Mouse (Mus musculus) layer of hippocampus, postnatal 10 days (tissue): ENCODE measurements at regions not wholly inside any gene's neighbourhood (a gene's known extent, or its start where the extent isn't known, plus 50 kb on each side); places are given as distances from the start of the nearest gene placed in this dataset.

Experiments used
- DNase-seq, 2 experiments: peaks; one replicate each; pipeline ENCODE4 v3.0.0; 2021; ENCODE audit warnings: low spot score in 2 of 2
- microRNA-seq, 2 experiments: library from miRNA; unstranded; fragments of <30 nt; microRNA quantifications; one replicate each; pipeline ENCODE4 v1.2.0; 2021

GRCm38 (mm10) chr13:6377919-6378318, 170.0 kb upstream of the Pitrm1 start:
- DNase-seq: no peak

GRCm38 (mm10) chr13:6395562-6396223, 152.3 kb upstream of the Pitrm1 start:
- DNase-seq: no peak

- no peak for DNase-seq
Measured at GRCm38 (mm10) chr13:6397648-6398047, 150.3 kb upstream of the Pitrm1 start.

GRCm38 (mm10) chr13:6431821-6432220, 116.1 kb upstream of the Pitrm1 start:
- DNase-seq: no peak

GRCm38 (mm10) chr13:6446976-6447375, 101.0 kb upstream of the Pitrm1 start:
- DNase-seq: no peak

GRCm38 (mm10) chr13:6461363-6461762, 86.6 kb upstream of the Pitrm1 start:
- no peak for DNase-seq

- DNase-seq: no peak
Measured at GRCm38 (mm10) chr13:6465911-6466419, 82.0 kb upstream of the Pitrm1 start.

GRCm38 (mm10) chr13:6469446-6470227, 78.3 kb upstream of the Pitrm1 start:
- DNase-seq: peak; percentile 56 to 74

GRCm38 (mm10) chr13:6470286-6471103, 77.5 kb upstream of the Pitrm1 start:
- no peak for DNase-seq

GRCm38 (mm10) chr13:6471643-6472042, 76.3 kb upstream of the Pitrm1 start:
- peak; percentile 72 to 78 for DNase-seq

GRCm38 (mm10) chr13:6473401-6474190, 74.4 kb upstream of the Pitrm1 start:
- no peak for DNase-seq

GRCm38 (mm10) chr13:6479667-6480066, 68.3 kb upstream of the Pitrm1 start:
- no peak for DNase-seq

GRCm38 (mm10) chr13:6484418-6484817, 63.5 kb upstream of the Pitrm1 start:
- no peak for DNase-seq

GRCm38 (mm10) chr13:6487837-6488236, 60.1 kb upstream of the Pitrm1 start:
- DNase-seq: no peak

- no peak for DNase-seq
Measured at GRCm38 (mm10) chr13:6492916-6493619, 54.9 kb upstream of the Pitrm1 start.

Small RNAs in the stretch of these regions (microRNA-seq; reads per million reads assigned to microRNA genes)
- gene Gm26259: 0 reads per million in 2 experiments
